Mouse (Mus musculus): ENCODE measurements at regions not wholly inside any gene's neighbourhood (a gene's known extent, or its start where the extent isn't known, plus 50 kb on each side); places are given as distances from the start of the nearest gene placed in this dataset.

DNA sequence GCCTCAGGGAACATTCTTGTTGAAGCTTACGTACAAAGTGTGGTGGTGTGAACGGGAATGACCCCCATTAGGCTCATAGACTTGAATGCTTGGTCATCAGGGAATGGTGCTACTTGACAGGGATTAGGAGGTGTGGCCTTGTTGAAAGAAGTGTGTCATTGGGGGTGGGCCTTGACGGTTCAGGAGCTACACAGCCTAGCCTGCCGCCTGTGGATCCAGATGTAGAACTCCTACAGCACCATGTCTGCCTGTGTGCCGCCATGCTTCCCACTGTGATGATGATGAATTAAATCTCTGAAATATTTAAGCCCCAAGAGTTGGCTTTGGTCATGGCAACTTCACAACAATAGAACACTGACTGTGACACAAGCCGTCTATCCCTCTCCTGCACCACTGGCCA lies 163.6 kb downstream of the Ankrd50 start:
- no peaks in the 10 kb centered on the region for H3K36me3 ChIP-seq (ENCODE audit: control insufficient read depth, insufficient read depth, low read length)
- no peaks in the 10 kb centered on the region for H3K27me3 ChIP-seq (ENCODE audit: control insufficient read depth, insufficient read depth, low read length)
- no peak overlapping the region for H3K4me2 ChIP-seq (ENCODE audit: low read length)
- H3K4me1 ChIP-seq (ENCODE audit: control insufficient read depth in 2 of 2, insufficient read depth in 2 of 2, low read length in 2 of 2), result peaks cover 0 to 7% of the 10 kb centered on the region in 2 experiments; a peak in 2 of 4 replicates
- no peak overlapping the region for H3K4me3 ChIP-seq (ENCODE audit: control insufficient read depth in 1 of 2, insufficient read depth in 1 of 2, low read depth in 1 of 2, low read length in 2 of 2)
- H3K9ac ChIP-seq (ENCODE audit: low read length), result no peak overlapping the region
- no peaks in the 10 kb centered on the region for H3K9me3 ChIP-seq (ENCODE audit: control insufficient read depth, low read length)
- no peak overlapping the region for H3K27ac ChIP-seq (replicated peaks in 1 of 2; ENCODE audit: control insufficient read depth in 1 of 2, insufficient read depth in 1 of 2, low read depth in 2 of 2, low read length in 2 of 2)
- ATAC-seq (ENCODE audit: insufficient number of reproducible peaks, insufficient read depth, low FRiP score, low read depth), result no peak
- 87% methylated on average over 6 of the region's 6 CpGs for WGBS

DNA sequence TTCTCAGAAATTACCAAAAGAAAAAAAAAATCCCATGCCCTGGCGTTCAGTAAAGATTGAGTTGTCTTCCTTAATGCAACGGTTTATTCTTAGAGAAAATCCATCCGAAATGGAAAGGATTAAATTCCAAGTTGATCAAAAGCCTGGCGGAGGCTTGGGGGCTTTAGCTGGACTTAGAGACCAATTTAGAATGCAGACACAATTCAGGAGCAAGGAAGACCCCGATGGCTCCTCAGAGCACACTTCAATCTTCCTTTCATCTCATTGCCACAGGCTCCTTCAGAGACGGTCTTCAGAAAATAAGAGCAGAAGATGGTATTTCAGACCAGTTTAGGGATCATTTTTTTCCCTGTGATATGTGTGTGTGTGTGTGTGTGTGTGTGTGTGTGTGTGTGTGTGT lies 171.8 kb downstream of the Ankrd50 start:
- H3K4me1 ChIP-seq (ENCODE audit: control insufficient read depth in 2 of 2, insufficient read depth in 2 of 2, low read length in 2 of 2), result peaks cover 3 to 18% of the 10 kb centered on the region in 2 experiments; a peak in 3 of 4 replicates
- H3K27ac ChIP-seq (replicated peaks in 1 of 2; ENCODE audit: control insufficient read depth in 1 of 2, insufficient read depth in 1 of 2, low read depth in 2 of 2, low read length in 2 of 2), result no peak overlapping the region; a peak in 1 of 4 replicates
- no peak overlapping the region for H3K4me2 ChIP-seq (ENCODE audit: low read length)
- WGBS, result 78% methylated on average over 6 of the region's 6 CpGs
- no peaks in the 10 kb centered on the region for H3K9me3 ChIP-seq (ENCODE audit: control insufficient read depth, low read length)
- no peak for ATAC-seq (ENCODE audit: insufficient number of reproducible peaks, insufficient read depth, low FRiP score, low read depth)
- no peak overlapping the region for H3K9ac ChIP-seq (ENCODE audit: low read length)
- no peak overlapping the region for H3K4me3 ChIP-seq (ENCODE audit: control insufficient read depth in 1 of 2, insufficient read depth in 1 of 2, low read depth in 1 of 2, low read length in 2 of 2)
- H3K36me3 ChIP-seq (ENCODE audit: control insufficient read depth, insufficient read depth, low read length), result no peaks in the 10 kb centered on the region
- H3K27me3 ChIP-seq (ENCODE audit: control insufficient read depth, insufficient read depth, low read length), result no peaks in the 10 kb centered on the region

DNA sequence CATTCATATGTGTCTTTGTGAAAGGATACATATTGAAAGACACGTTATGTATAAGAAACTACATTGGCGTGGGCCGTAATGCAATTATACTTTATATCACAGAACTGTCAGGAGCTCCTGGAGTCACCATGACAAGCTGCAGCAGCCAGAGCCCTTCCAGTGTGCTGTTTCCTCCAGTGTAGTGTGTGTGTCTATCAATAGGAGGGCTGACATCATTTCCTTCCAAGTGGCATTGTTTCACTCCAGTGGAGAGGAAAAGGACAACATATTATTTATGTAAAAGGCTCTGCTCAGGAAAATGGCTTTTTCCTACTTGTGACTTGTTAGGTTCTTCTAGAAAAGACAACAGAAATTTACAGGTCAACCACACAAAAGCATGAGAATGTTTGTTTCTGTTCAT lies 172.5 kb downstream of the Ankrd50 start:
- no peak overlapping the region for H3K4me3 ChIP-seq (ENCODE audit: control insufficient read depth in 1 of 2, insufficient read depth in 1 of 2, low read depth in 1 of 2, low read length in 2 of 2)
- 4% methylated on average over 3 of the region's 3 CpGs for WGBS
- no peaks in the 10 kb centered on the region for H3K36me3 ChIP-seq (ENCODE audit: control insufficient read depth, insufficient read depth, low read length)
- H3K4me2 ChIP-seq (ENCODE audit: low read length), result no peak overlapping the region
- ATAC-seq (ENCODE audit: insufficient number of reproducible peaks, insufficient read depth, low FRiP score, low read depth), result peak; percentile 83
- H3K9me3 ChIP-seq (ENCODE audit: control insufficient read depth, low read length), result no peaks in the 10 kb centered on the region
- H3K9ac ChIP-seq (ENCODE audit: low read length), result peak overlapping the region; percentile 55
- H3K27me3 ChIP-seq (ENCODE audit: control insufficient read depth, insufficient read depth, low read length), result no peaks in the 10 kb centered on the region
- peak overlapping the region; percentile 49 to 88 for H3K27ac ChIP-seq (replicated peaks in 1 of 2; ENCODE audit: control insufficient read depth in 1 of 2, insufficient read depth in 1 of 2, low read depth in 2 of 2, low read length in 2 of 2)
- H3K4me1 ChIP-seq (ENCODE audit: control insufficient read depth in 2 of 2, insufficient read depth in 2 of 2, low read length in 2 of 2), result peaks cover 3 to 18% of the 10 kb centered on the region in 2 experiments; a peak in 3 of 4 replicates

DNA sequence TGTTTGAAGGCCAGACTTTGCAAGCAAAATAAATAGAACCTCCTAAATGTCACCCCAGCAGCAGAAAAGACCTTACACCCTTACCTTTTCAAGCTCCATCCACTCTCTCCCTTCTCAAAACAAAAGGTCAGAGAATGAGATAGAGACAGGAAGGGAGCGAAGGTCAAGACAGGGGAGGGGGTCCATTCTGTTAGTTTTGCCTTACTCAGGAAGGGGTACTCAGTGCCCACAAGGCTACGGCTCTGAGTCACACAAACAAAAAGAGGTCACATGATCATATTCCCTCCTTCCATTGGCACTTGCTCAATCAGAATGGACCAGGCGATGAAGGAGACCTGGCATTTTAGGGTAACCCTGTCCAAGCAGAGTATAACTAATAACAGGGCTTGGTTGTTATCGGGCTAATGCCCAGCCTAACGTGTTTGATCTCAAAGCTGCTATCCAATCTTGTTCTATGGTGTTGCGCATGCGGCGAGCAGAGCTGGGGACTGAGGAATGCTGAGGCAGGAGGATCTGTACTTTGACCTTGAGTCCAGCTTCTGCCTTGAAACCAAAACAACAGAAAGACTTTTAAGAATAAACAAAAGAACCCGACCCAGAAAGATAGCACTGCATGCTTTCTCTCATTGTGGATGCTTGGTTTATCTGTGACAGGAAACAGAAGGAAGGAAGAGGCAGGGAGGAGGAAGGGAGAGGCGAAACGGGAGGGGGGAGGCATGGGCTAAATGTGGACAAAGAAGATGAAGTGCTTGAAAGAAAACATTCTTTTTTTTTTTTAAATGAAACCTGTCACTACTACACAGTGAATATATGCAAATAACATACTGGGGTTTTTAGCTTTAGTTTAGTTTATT lies 184.5 kb downstream of the Ankrd50 start:
- H3K4me1 ChIP-seq (ENCODE audit: control insufficient read depth in 2 of 2, insufficient read depth in 2 of 2, low read length in 2 of 2), result peaks cover 14 to 17% of the 10 kb centered on the region in 2 experiments
- 54% methylated on average over 11 of the region's 11 CpGs for WGBS
- H3K9ac ChIP-seq (ENCODE audit: low read length), result no peak overlapping the region
- H3K27ac ChIP-seq (replicated peaks in 1 of 2; ENCODE audit: control insufficient read depth in 1 of 2, insufficient read depth in 1 of 2, low read depth in 2 of 2, low read length in 2 of 2), result peak overlapping the region; percentile 70 to 80
- no peak overlapping the region for H3K4me2 ChIP-seq (ENCODE audit: low read length)
- ATAC-seq (ENCODE audit: insufficient number of reproducible peaks, insufficient read depth, low FRiP score, low read depth), result no peak
- H3K9me3 ChIP-seq (ENCODE audit: control insufficient read depth, low read length), result no peaks in the 10 kb centered on the region
- H3K27me3 ChIP-seq (ENCODE audit: control insufficient read depth, insufficient read depth, low read length), result no peaks in the 10 kb centered on the region
- no peaks in the 10 kb centered on the region for H3K36me3 ChIP-seq (ENCODE audit: control insufficient read depth, insufficient read depth, low read length)
- H3K4me3 ChIP-seq (ENCODE audit: control insufficient read depth in 1 of 2, insufficient read depth in 1 of 2, low read depth in 1 of 2, low read length in 2 of 2), result no peak overlapping the region

DNA sequence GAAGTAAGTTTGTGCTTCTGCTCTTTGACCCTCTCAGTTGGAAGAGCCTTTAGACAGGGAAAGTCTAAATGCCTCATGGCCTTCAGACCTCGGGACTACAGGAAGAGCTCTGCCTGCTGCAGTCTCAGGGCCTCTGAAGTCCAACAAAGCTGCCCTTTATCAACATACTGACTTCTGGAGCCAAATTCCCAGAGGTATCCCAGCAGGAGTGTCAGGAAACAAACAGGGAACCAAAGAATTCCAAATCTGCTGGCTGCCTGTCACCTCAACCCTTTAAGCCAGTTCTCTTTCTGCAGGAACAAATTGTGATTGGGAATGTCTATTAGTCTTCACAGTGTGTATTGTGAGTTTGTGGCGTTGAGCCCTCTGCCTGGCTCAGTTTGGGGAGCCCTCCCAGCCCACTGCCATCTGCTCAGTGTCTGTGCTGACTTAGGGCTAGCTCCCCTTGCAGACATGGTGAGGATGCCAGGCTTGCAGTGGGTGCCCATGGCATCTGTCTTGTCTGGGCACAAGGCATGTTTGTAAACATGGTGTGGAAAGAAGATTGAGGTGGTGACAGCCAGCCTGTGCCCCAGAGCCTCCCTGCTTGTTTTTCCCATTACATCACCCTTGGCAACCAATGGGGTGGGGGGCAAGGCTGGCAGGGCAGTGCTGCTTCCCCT lies 185.3 kb downstream of the Ankrd50 start:
- Histone ChIP-seq H3K27ac (replicated peaks in 1 of 2; ENCODE audit: control insufficient read depth in 1 of 2, insufficient read depth in 1 of 2, low read depth in 2 of 2, low read length in 2 of 2) (peak overlapping the region; percentile 70 to 80), H3K36me3 (ENCODE audit: control insufficient read depth, insufficient read depth, low read length) (no peaks in the 10 kb centered on the region), H3K9me3 (ENCODE audit: control insufficient read depth, low read length) (no peaks in the 10 kb centered on the region), H3K4me2 (ENCODE audit: low read length) (no peak overlapping the region), H3K4me1 (ENCODE audit: control insufficient read depth in 2 of 2, insufficient read depth in 2 of 2, low read length in 2 of 2) (peaks cover 14 to 17% of the 10 kb centered on the region in 2 experiments), H3K4me3 (ENCODE audit: control insufficient read depth in 1 of 2, insufficient read depth in 1 of 2, low read depth in 1 of 2, low read length in 2 of 2) (no peak overlapping the region), H3K27me3 (ENCODE audit: control insufficient read depth, insufficient read depth, low read length) (no peaks in the 10 kb centered on the region), H3K9ac (ENCODE audit: low read length) (no peak overlapping the region)
- no peak for ATAC-seq (ENCODE audit: insufficient number of reproducible peaks, insufficient read depth, low FRiP score, low read depth)
- WGBS, result 4% methylated on average over 2 of the region's 2 CpGs

DNA sequence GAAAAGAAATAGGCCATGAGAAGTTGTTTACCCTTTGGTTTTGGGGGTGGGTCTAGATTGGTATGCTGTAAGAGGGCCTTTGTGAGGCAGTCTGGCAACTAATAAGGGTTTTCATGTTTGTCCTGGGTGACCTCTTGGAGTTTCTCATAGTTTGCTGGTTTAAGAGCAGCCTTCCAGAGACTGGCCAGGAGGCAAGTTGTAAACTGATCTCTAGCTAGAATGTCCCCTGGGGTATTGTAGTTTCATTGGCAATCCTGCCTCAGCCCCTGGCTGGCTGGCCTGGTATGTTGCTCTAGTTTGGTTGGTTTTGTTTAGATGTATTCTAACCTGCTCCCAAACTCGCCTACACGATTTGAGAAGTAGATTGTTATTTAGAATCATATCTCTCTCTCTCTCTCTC lies 187.1 kb downstream of the Ankrd50 start:
- no peak for ATAC-seq (ENCODE audit: insufficient number of reproducible peaks, insufficient read depth, low FRiP score, low read depth)
- Histone ChIP-seq H3K4me1 (ENCODE audit: control insufficient read depth in 2 of 2, insufficient read depth in 2 of 2, low read length in 2 of 2) (peaks cover 14 to 17% of the 10 kb centered on the region in 2 experiments), H3K27me3 (ENCODE audit: control insufficient read depth, insufficient read depth, low read length) (no peaks in the 10 kb centered on the region), H3K27ac (replicated peaks in 1 of 2; ENCODE audit: control insufficient read depth in 1 of 2, insufficient read depth in 1 of 2, low read depth in 2 of 2, low read length in 2 of 2) (no peak overlapping the region), H3K9ac (ENCODE audit: low read length) (no peak overlapping the region), H3K9me3 (ENCODE audit: control insufficient read depth, low read length) (no peaks in the 10 kb centered on the region), H3K36me3 (ENCODE audit: control insufficient read depth, insufficient read depth, low read length) (no peaks in the 10 kb centered on the region), H3K4me2 (ENCODE audit: low read length) (no peak overlapping the region), H3K4me3 (ENCODE audit: control insufficient read depth in 1 of 2, insufficient read depth in 1 of 2, low read depth in 1 of 2, low read length in 2 of 2) (no peak overlapping the region)
- WGBS, result 86% methylated on average over 2 of the region's 2 CpGs

DNA sequence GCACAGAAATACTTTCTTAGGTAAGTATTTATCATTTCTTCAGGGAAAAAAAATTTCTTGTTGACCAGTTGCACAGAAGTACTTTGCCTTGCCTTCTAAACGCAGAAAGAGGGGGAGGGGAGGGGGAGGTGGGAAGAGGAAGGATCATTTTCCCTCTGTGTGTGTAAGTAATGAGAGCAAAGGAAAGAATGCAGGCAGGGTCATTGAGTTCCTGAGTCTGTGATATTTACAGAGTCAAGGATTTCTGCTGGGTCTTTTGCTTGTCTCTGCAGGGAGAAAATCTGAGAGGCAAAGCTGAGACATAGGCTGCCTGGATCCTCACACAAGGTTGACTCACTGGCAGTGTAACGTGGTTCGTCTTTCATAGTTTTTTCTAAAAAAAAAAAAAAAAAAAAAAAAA lies 195.6 kb downstream of the Ankrd50 start:
- no peak overlapping the region for H3K9ac ChIP-seq (ENCODE audit: low read length)
- no peaks in the 10 kb centered on the region for H3K27me3 ChIP-seq (ENCODE audit: control insufficient read depth, insufficient read depth, low read length)
- H3K27ac ChIP-seq (replicated peaks in 1 of 2; ENCODE audit: control insufficient read depth in 1 of 2, insufficient read depth in 1 of 2, low read depth in 2 of 2, low read length in 2 of 2), result peak overlapping the region in 1 of 2 experiments; percentile 41; a peak in 1 of 4 replicates
- no peaks in the 10 kb centered on the region for H3K9me3 ChIP-seq (ENCODE audit: control insufficient read depth, low read length)
- ATAC-seq (ENCODE audit: insufficient number of reproducible peaks, insufficient read depth, low FRiP score, low read depth), result no peak
- WGBS, result 31% methylated on average over 3 of the region's 3 CpGs
- no peaks in the 10 kb centered on the region for H3K36me3 ChIP-seq (ENCODE audit: control insufficient read depth, insufficient read depth, low read length)
- H3K4me3 ChIP-seq (ENCODE audit: control insufficient read depth in 1 of 2, insufficient read depth in 1 of 2, low read depth in 1 of 2, low read length in 2 of 2), result no peak overlapping the region
- no peak overlapping the region for H3K4me2 ChIP-seq (ENCODE audit: low read length)
- peaks cover 3 to 16% of the 10 kb centered on the region in 2 experiments for H3K4me1 ChIP-seq (ENCODE audit: control insufficient read depth in 2 of 2, insufficient read depth in 2 of 2, low read length in 2 of 2)

Measured in heart, embryonic 14.5 days (tissue).